Mouse (Mus musculus): ENCODE measurements at regions not wholly inside any gene's neighbourhood (a gene's known extent, or its start where the extent isn't known, plus 50 kb on each side); places are given as distances from the start of the nearest gene placed in this dataset.
A peak's percentile ranks its signal among the peaks of the same experiment; 100 is the strongest.

- H3K9ac ChIP-seq (ENCODE audit: low read length), result no peak overlapping the region
- H3K27ac ChIP-seq (replicated peaks), result 0 out of 2 replicates have a peak overlapping the region, but pooled peaks have one; percentile 45
- ATAC-seq (ENCODE audit: low FRiP score, low TSS enrichment) (peak; percentile 93), DNase-seq (ENCODE audit: low spot score) (peak; percentile 17)
- no peaks in the 10 kb centered on the region for H3K4me1 ChIP-seq (replicated peaks; ENCODE audit: control insufficient read depth, insufficient read depth)
- 67% methylated on average over 4 of the region's 4 CpGs for WGBS
- H3K9me3 ChIP-seq (ENCODE audit: control insufficient read depth, low read length), result no peaks in the 10 kb centered on the region
- no peak overlapping the region for H3K4me2 ChIP-seq (replicated peaks; ENCODE audit: low read depth)
- no peaks in the 10 kb centered on the region for H3K36me3 ChIP-seq (ENCODE audit: control insufficient read depth, insufficient read depth, low read length)
- no peaks in the 10 kb centered on the region for H3K27me3 ChIP-seq (ENCODE audit: control insufficient read depth, insufficient read depth, low read length)
- TF ChIP-seq EP300 (optimal IDR thresholded peaks at IDR 0.05) (no peak), CTCF (IDR thresholded peaks at IDR 0.05; ENCODE audit: low read depth) (no peak)
- H3K4me3 ChIP-seq (ENCODE audit: low read depth, low read length), result no peak overlapping the region
These were observed 194.7 kb upstream of the Rfx3 start for GRCm38 (mm10) chr19:28205691-28206090.

- Histone ChIP-seq H3K4me2 (replicated peaks; ENCODE audit: low read depth) (no peak overlapping the region), H3K27me3 (ENCODE audit: control insufficient read depth, insufficient read depth, low read length) (no peaks in the 10 kb centered on the region), H3K9ac (ENCODE audit: low read length) (no peak overlapping the region), H3K27ac (replicated peaks) (no peak overlapping the region), H3K36me3 (ENCODE audit: control insufficient read depth, insufficient read depth, low read length) (no peaks in the 10 kb centered on the region), H3K9me3 (ENCODE audit: control insufficient read depth, low read length) (no peaks in the 10 kb centered on the region), H3K4me1 (replicated peaks; ENCODE audit: control insufficient read depth, insufficient read depth) (no peaks in the 10 kb centered on the region), H3K4me3 (ENCODE audit: low read depth, low read length) (no peak overlapping the region)
- whole genome bisulfite sequencing, result 68% methylated on average over 3 of the region's 3 CpGs
- ATAC-seq (ENCODE audit: low FRiP score, low TSS enrichment) (no peak), DNase-seq (ENCODE audit: low spot score) (no peak)
- TF ChIP-seq CTCF (IDR thresholded peaks at IDR 0.05; ENCODE audit: low read depth) (0 out of 2 replicates have a peak, but pooled peaks have one; percentile 3), EP300 (optimal IDR thresholded peaks at IDR 0.05) (no peak)
These were observed 192.8 kb upstream of the Rfx3 start for GRCm38 (mm10) chr19:28203719-28204118.

- no peak for TF ChIP-seq CTCF (IDR thresholded peaks at IDR 0.05; ENCODE audit: low read depth)
- peak; percentile 48 for TF ChIP-seq EP300 (optimal IDR thresholded peaks at IDR 0.05)
These were observed 188.4 kb upstream of the Rfx3 start for GRCm38 (mm10) chr19:28199385-28199784.

GRCm38 (mm10) chr19:28196881-28197280 lies 185.9 kb upstream of the Rfx3 start:
- Histone ChIP-seq H3K9me3 (ENCODE audit: control insufficient read depth, low read length) (no peaks in the 10 kb centered on the region), H3K36me3 (ENCODE audit: control insufficient read depth, insufficient read depth, low read length) (no peaks in the 10 kb centered on the region), H3K27me3 (ENCODE audit: control insufficient read depth, insufficient read depth, low read length) (no peaks in the 10 kb centered on the region), H3K4me3 (ENCODE audit: low read depth, low read length) (no peak overlapping the region), H3K4me2 (replicated peaks; ENCODE audit: low read depth) (no peak overlapping the region), H3K4me1 (replicated peaks; ENCODE audit: control insufficient read depth, insufficient read depth) (no peaks in the 10 kb centered on the region), H3K9ac (ENCODE audit: low read length) (no peak overlapping the region), H3K27ac (replicated peaks) (no peak overlapping the region)
- no peak for DNase-seq (ENCODE audit: low spot score)
- ATAC-seq (ENCODE audit: low FRiP score, low TSS enrichment), result no peak
- TF ChIP-seq CTCF (IDR thresholded peaks at IDR 0.05; ENCODE audit: low read depth) (no peak), EP300 (optimal IDR thresholded peaks at IDR 0.05) (no peak)
- 97% methylated on average over 5 of the region's 5 CpGs for WGBS

More at GRCm38 (mm10) chr19:28199385-28199784, 188.4 kb upstream of the Rfx3 start:
- no peak overlapping the region for H3K27ac ChIP-seq (replicated peaks)
- H3K4me3 ChIP-seq (ENCODE audit: low read depth, low read length), result no peak overlapping the region
- WGBS, result 26% methylated on average over 8 of the region's 8 CpGs
- DNase-seq (ENCODE audit: low spot score) (peak; percentile 33), ATAC-seq (ENCODE audit: low FRiP score, low TSS enrichment) (peak; percentile 74)
- H3K4me1 ChIP-seq (replicated peaks; ENCODE audit: control insufficient read depth, insufficient read depth), result no peaks in the 10 kb centered on the region
- H3K36me3 ChIP-seq (ENCODE audit: control insufficient read depth, insufficient read depth, low read length), result no peaks in the 10 kb centered on the region
- H3K9me3 ChIP-seq (ENCODE audit: control insufficient read depth, low read length), result no peaks in the 10 kb centered on the region
- no peaks in the 10 kb centered on the region for H3K27me3 ChIP-seq (ENCODE audit: control insufficient read depth, insufficient read depth, low read length)
- H3K4me2 ChIP-seq (replicated peaks; ENCODE audit: low read depth), result no peak overlapping the region
- no peak overlapping the region for H3K9ac ChIP-seq (ENCODE audit: low read length)

- Histone ChIP-seq H3K4me3 (ENCODE audit: low read depth, low read length) (no peak overlapping the region), H3K4me2 (replicated peaks; ENCODE audit: low read depth) (no peak overlapping the region), H3K27ac (replicated peaks) (no peak overlapping the region), H3K27me3 (ENCODE audit: control insufficient read depth, insufficient read depth, low read length) (no peaks in the 10 kb centered on the region), H3K36me3 (ENCODE audit: control insufficient read depth, insufficient read depth, low read length) (no peaks in the 10 kb centered on the region), H3K9ac (ENCODE audit: low read length) (no peak overlapping the region), H3K9me3 (ENCODE audit: control insufficient read depth, low read length) (no peaks in the 10 kb centered on the region), H3K4me1 (replicated peaks; ENCODE audit: control insufficient read depth, insufficient read depth) (no peaks in the 10 kb centered on the region)
- DNase-seq (ENCODE audit: low spot score), result no peak
- TF ChIP-seq EP300 (optimal IDR thresholded peaks at IDR 0.05) (no peak), CTCF (IDR thresholded peaks at IDR 0.05; ENCODE audit: low read depth) (no peak)
- 50% methylated on average over 3 of the region's 3 CpGs for WGBS
- ATAC-seq (ENCODE audit: low FRiP score, low TSS enrichment), result no peak
These were observed 181.3 kb upstream of the Rfx3 start for GRCm38 (mm10) chr19:28192248-28192647.

- H3K9me3 ChIP-seq (ENCODE audit: control insufficient read depth, low read length), result no peaks in the 10 kb centered on the region
- H3K4me1 ChIP-seq (replicated peaks; ENCODE audit: control insufficient read depth, insufficient read depth), result no peaks in the 10 kb centered on the region
- 16% methylated on average over 9 of the region's 9 CpGs for WGBS
- H3K27me3 ChIP-seq (ENCODE audit: control insufficient read depth, insufficient read depth, low read length), result no peaks in the 10 kb centered on the region
- no peak for ATAC-seq (ENCODE audit: low FRiP score, low TSS enrichment)
- no peak for DNase-seq (ENCODE audit: low spot score)
- no peaks in the 10 kb centered on the region for H3K36me3 ChIP-seq (ENCODE audit: control insufficient read depth, insufficient read depth, low read length)
- no peak overlapping the region for H3K4me3 ChIP-seq (ENCODE audit: low read depth, low read length)
- no peak overlapping the region for H3K27ac ChIP-seq (replicated peaks)
- no peak overlapping the region for H3K9ac ChIP-seq (ENCODE audit: low read length)
- TF ChIP-seq CTCF (IDR thresholded peaks at IDR 0.05; ENCODE audit: low read depth) (no peak), EP300 (optimal IDR thresholded peaks at IDR 0.05) (no peak)
- H3K4me2 ChIP-seq (replicated peaks; ENCODE audit: low read depth), result no peak overlapping the region
These were observed 180.6 kb upstream of the Rfx3 start for GRCm38 (mm10) chr19:28191428-28192116.
